Mouse (Mus musculus) testis, adult 2 months (tissue): ENCODE data around the gene Tmem256. TPM values are rescaled to one million over a fixed set of nuclear protein-coding genes. Genes with fewer than 3 reads are reported as not detected.

ENCODE experiments used
- H3K27ac ChIP-seq: fragments of 200-500 bp; 2 replicates; pipeline ENCODE4 v1.5.1; 2012; ENCODE audit warnings: low read depth, low read length; ENCODE audit not compliant: control insufficient read depth, insufficient read depth
- H3K27me3 ChIP-seq: fragments of 200-500 bp; 2 replicates; pipeline ENCODE4 v1.6.1; 2012; ENCODE audit warnings: mild to moderate bottlenecking, low read length, moderate library complexity; ENCODE audit not compliant: control insufficient read depth, insufficient read depth
- H3K36me3 ChIP-seq: fragments of 200-500 bp; 2 replicates; pipeline ENCODE4 v1.6.1; 2012; ENCODE audit warnings: mild to moderate bottlenecking, low read length; ENCODE audit not compliant: control insufficient read depth, insufficient read depth
- H3K4me1 ChIP-seq: fragments of 200-500 bp; 2 replicates; pipeline ENCODE4 v1.6.1; 2012; ENCODE audit warnings: low read length; ENCODE audit not compliant: control insufficient read depth, insufficient read depth
- H3K4me3 ChIP-seq: fragments of 200-500 bp; 2 replicates; pipeline ENCODE4 v1.5.1; 2012; ENCODE audit warnings: low read depth, mild to moderate bottlenecking, low read length, moderate library complexity, mixed read lengths; ENCODE audit not compliant: control insufficient read depth
- CTCF ChIP-seq: fragments of 200-500 bp; IDR thresholded peaks from 2 replicates; pipeline ENCODE4 v1.5.1; 2012; ENCODE audit warnings: low read depth, mild to moderate bottlenecking, inconsistent platforms, low read length, moderate library complexity; ENCODE audit not compliant: control insufficient read depth, insufficient read depth, insufficient replicate concordance
- POLR2A ChIP-seq: fragments of 200-500 bp; IDR thresholded peaks from 2 replicates; pipeline ENCODE4 v1.6.1; 2012; ENCODE audit warnings: low read depth, mild to moderate bottlenecking, inconsistent platforms, low read length, moderate library complexity; ENCODE audit not compliant: control insufficient read depth
- polyA plus RNA-seq: library from polyadenylated mRNA; depleted of rRNA; stranded (reverse); fragments of >200 nt; gene quantifications from 2 replicates; pipeline ENCODE4 v1.2.3, GENCODE M21; 2012

The Tmem256 gene
- polyA plus RNA-seq, 1 experiment, result 21.9 TPM

DNA sequence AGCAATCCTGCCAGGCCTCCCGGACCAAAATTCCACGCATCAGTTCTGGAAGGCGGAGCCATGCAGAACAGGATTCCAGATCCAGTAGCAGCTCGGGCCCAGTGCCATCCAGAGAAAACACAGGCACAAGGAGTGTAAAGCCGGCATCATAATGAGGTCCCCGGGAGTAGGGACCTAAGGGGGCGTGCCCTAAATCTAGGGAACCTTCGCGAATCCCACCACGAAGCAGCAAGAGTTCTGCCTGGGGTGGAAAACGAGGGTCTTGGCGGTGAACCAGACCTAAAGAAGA is 33.7 kb upstream of the Tmem256 start:
- Histone ChIP-seq H3K4me1 (peaks cover 46% of the 10 kb centered on the region), H3K36me3 (no peaks in the 10 kb centered on the region), H3K27ac (no peak overlapping the region), H3K4me3 (peak overlapping the region; percentile 19; the same call in 1 of the 2 replicates), H3K27me3 (no peaks in the 10 kb centered on the region)
- no peak for TF ChIP-seq POLR2A
- no peak for TF ChIP-seq CTCF

DNA sequence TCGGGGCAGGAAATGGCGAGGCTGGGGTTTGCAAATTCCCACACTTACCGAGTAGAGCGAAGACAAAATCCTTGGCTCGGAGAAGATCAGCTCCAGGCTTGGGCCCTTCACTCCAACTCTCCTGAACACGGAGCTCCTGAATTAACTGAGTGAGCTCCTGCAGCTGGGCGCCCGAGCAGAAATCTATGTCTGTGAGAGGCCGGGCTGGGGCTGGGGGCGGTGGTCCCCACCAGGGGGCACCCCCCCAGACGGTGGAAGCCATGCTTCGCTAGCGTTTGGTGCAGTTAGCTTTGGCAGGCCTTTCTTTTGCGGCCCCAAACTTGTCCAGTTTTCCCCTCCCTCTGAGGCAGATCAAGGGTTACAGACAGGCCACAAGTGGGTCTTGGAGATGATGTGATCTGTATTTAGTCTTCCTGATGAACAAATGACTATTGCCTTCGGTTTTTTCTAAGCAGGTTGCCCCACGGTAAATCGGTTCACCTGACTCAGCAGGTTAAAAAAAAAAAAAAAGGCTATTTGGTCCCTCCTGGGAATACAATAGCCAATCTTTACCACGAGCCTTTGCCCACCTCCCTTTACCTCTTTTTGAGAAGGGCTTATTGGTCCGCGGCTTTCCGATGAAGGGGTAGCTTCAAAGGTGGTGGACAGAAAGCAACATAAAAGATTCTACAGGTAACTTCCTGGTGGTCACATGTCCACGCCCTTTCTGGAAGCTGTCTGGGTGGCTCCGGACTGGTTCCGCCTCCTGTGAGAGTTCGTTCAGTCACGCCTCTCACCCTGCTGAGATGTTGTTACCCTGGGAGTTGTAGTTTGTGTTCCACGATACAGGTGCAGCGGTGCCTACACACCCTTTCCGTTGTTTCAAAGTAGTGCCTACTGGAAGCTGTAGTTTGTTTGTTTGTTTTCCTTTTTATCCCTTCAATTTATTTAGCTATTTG is 33.1 kb upstream of the Tmem256 start, which contains the start of gene Tmem102:
TSS of gene Tmem102 (minus strand) at position 653 of the 938 bp plus-strand sequence.
- Histone ChIP-seq H3K36me3 (no peaks in the 10 kb centered on the region), H3K27ac (no peak within 1 kb of the TSS), H3K4me3 (peak within 1 kb of the TSS; percentile 19; the same call in 1 of the 2 replicates), H3K4me1 (peaks cover 43% of the 10 kb centered on the region), H3K27me3 (no peaks in the 10 kb centered on the region)
- no peak for TF ChIP-seq CTCF
- TF ChIP-seq POLR2A, result no peak

DNA sequence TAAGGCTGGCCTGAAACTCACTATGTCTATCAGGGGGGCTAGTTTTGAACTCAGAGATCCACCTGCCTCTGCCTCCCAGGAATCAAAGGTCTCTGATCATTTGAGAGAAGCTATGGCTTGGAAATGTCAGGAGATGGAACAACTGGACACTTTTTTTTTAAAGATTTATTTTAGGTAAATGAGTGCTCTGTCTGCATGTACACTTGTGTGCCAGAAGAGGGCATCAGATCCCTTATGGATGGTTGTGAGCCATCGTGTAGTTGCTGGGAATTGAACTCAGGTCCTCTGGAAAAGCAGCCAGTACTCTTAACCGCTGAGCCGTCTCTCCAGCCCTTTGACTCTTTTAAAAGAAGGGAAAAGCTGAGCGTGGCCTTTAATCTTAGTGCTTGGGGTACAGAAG is 31.9 kb upstream of the Tmem256 start:
- Histone ChIP-seq H3K4me3 (no peak overlapping the region), H3K27ac (no peak overlapping the region), H3K27me3 (no peaks in the 10 kb centered on the region), H3K4me1 (peaks cover 34% of the 10 kb centered on the region), H3K36me3 (no peaks in the 10 kb centered on the region)
- no peak for TF ChIP-seq POLR2A
- TF ChIP-seq CTCF, result no peak

DNA sequence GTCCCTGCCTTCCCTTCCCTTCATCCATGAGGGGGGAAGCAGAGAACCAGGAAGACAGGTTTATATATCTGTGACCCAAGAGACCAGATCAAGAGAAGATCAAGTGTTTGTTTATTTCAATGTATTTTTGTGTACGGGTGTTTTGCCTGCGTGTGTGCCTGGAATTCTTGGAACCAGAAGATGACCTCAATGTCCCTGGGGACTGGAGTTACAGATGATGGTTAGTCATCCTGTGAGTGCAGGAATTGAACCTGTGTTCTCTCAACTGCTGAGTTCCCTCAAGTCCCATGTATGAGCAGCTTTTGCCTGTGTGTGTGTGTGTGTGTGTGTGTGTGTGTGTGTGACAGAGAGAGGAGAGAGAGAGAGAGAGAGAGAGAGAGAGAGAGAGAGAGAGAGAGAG is 30.7 kb upstream of the Tmem256 start:
- Histone ChIP-seq H3K4me3 (no peak overlapping the region), H3K27me3 (no peaks in the 10 kb centered on the region), H3K36me3 (no peaks in the 10 kb centered on the region), H3K27ac (no peak overlapping the region), H3K4me1 (peaks cover 24% of the 10 kb centered on the region)
- TF ChIP-seq CTCF (no peak), POLR2A (no peak)

DNA sequence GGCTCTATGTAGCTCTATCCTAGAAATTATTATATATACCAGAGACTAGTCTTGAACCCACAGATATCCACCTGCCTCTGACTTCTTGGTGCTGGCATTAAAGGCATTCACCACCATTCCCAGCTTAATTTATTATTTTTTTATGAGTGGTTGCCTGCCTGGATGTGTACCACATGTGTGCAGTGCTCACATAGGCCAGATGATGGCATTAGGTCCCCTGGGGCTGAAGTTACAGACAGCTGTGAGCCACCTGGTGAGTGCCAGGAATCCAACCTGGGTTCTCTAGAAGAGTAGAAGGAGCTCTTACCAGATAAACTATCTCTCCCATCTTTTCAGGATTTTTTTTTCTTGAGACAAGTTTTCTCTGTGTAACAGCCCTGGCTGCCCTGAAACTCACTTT is 28.0 kb upstream of the Tmem256 start:
- no peak overlapping the region for H3K4me3 ChIP-seq
- peaks cover 2% of the 10 kb centered on the region for H3K4me1 ChIP-seq
- no peak overlapping the region for H3K27ac ChIP-seq
- no peaks in the 10 kb centered on the region for H3K27me3 ChIP-seq
- no peak for TF ChIP-seq POLR2A
- no peak for TF ChIP-seq CTCF
- H3K36me3 ChIP-seq, result no peaks in the 10 kb centered on the region

DNA sequence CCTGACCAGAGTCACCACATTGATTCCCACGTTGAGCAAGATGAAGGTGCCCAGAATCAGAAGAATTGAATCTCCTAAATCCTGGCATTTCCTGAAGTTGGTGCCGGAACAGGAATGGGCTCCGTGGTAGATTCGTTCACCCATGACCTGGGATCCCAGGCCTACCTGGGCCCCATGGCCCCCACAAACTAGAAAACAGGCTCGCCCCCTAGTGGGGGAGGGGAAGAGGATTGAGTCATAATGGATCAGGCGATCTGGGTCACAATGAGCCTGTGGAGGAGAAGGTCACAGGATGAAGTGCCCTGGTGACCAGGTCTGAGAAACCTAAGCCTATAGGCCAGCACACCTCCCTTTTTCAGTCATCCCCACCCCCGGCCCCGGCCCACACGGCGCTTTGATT is 23.2 kb upstream of the Tmem256 start, which contains the start of gene Gm39566:
TSS of gene Gm39566 (minus strand) at position 144 of the 400 bp plus-strand sequence.
- Histone ChIP-seq H3K27ac (no peak within 1 kb of the TSS), H3K4me3 (peak within 1 kb of the TSS; percentile 87), H3K4me1 (peaks cover 2% of the 10 kb centered on the region), H3K36me3 (no peaks in the 10 kb centered on the region), H3K27me3 (no peaks in the 10 kb centered on the region)
- no peak for TF ChIP-seq CTCF
- peak; percentile 50; the same call in 1 of the 2 replicates for TF ChIP-seq POLR2A

DNA sequence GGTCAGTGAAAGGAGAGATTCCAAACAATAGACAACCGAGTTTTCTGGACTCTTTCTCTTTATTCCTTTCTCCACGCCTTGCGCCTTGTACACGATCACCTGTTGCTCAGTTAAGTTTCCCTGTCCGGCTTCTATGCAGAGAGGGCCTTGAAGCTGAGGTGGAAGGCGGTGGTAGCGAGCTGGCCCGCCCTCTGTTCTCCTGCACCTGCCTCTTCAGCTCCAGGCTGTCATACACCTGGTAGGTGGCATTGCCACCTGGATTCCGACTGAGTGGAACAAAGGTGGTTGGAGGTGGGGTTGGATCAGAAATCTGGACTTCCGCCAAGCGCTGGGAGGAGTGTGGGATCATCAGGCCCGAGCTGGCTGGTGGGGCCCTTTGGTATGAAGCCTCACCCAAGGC is 21.8 kb upstream of the Tmem256 start:
- H3K27me3 ChIP-seq, result no peaks in the 10 kb centered on the region
- no peaks in the 10 kb centered on the region for H3K36me3 ChIP-seq
- peak overlapping the region; percentile 85 for H3K4me3 ChIP-seq
- TF ChIP-seq POLR2A (peak; percentile 55), CTCF (no peak)
- H3K4me1 ChIP-seq, result peaks cover 2% of the 10 kb centered on the region; the same call in 1 of the 2 replicates
- H3K27ac ChIP-seq, result no peak overlapping the region

DNA sequence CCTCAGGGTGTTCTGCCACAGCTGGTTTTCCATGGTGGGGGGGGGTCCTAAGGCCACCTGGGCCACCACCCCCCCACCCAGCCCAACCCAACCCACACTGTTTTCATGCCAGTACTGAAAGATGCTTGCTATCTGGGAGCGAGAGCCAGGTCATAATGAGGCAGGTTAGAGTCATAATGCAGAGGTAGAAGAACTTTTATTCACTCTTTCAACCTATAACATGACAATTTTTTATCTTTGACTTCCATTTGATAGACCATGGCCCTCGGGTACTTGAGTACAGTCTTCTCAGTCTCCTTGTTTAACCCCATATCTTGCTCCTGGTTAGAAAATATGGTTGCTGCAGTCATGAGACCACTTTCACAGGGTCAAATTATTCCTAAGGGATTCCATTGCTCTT is 19.9 kb upstream of the Tmem256 start, which contains the start of gene Spem2:
TSS of gene Spem2 (minus strand) at position 101 of the 400 bp plus-strand sequence.
- Histone ChIP-seq H3K4me1 (peaks cover 2% of the 10 kb centered on the region; the same call in 1 of the 2 replicates), H3K36me3 (no peaks in the 10 kb centered on the region), H3K4me3 (peak within 1 kb of the TSS; percentile 85), H3K27ac (0 out of 2 replicates have a peak within 1 kb of the TSS, but pooled peaks have one; percentile 12), H3K27me3 (no peaks in the 10 kb centered on the region)
- no peak for TF ChIP-seq CTCF
- TF ChIP-seq POLR2A, result no peak
